Mouse (Mus musculus) bone marrow, adult 2 months (tissue): ENCODE data around the gene Ndufs2. TPM values are rescaled to one million over a fixed set of nuclear protein-coding genes. Genes with fewer than 3 reads are reported as not detected.
A peak's percentile ranks its signal among the peaks of the same experiment; 100 is the strongest.

Experiments
- H3K27ac ChIP-seq: fragments of 200-500 bp; 2 replicates; pipeline ENCODE4 v1.5.1; 2012; ENCODE audit warnings: low read depth, mild to moderate bottlenecking, control low read depth, inconsistent platforms, low read length; ENCODE audit not compliant: control insufficient read depth, poor library complexity, insufficient read depth
- H3K4me1 ChIP-seq: fragments of 200-500 bp; 2 replicates; pipeline ENCODE4 v1.6.1; 2011; ENCODE audit warnings: low read length; ENCODE audit not compliant: control insufficient read depth, insufficient read depth
- H3K4me3 ChIP-seq: fragments of 200-500 bp; replicated peaks from 2 replicates; pipeline ENCODE3; 2011; ENCODE audit warnings: mild to moderate bottlenecking, low read depth, low read length, control low read depth; ENCODE audit not compliant: control insufficient read depth
- CTCF ChIP-seq: fragments of 200-500 bp; IDR thresholded peaks from 2 replicates; pipeline ENCODE4 v1.5.1; 2011; ENCODE audit warnings: low read length, control low read depth; ENCODE audit not compliant: control insufficient read depth, insufficient read depth
- POLR2A ChIP-seq: fragments of 200-500 bp; IDR thresholded peaks from 2 replicates; pipeline ENCODE4 v1.6.1; 2011; ENCODE audit warnings: low read depth, mild to moderate bottlenecking, control low read depth, low read length, borderline replicate concordance; ENCODE audit not compliant: control insufficient read depth
- WGBS: fragments of 180-500 bp; shearing (Covaris S2); methylation state at CpG from one replicate; pipeline ENCODE4 v1.1.7; 2018; 5-methylcytosine and 5-hydroxymethylcytosine counted together
- polyA plus RNA-seq: library from polyadenylated mRNA; stranded (reverse); fragments of >200 nt; gene quantifications from 2 replicates; pipeline ENCODE4 v1.2.4, GENCODE M21; 2011; ENCODE audit warnings: low replicate concordance; ENCODE audit not compliant: missing spikeins, insufficient read depth, insufficient read length

The Ndufs2 gene
- polyA plus RNA-seq, 1 experiment, result 109 TPM

GRCm38 (mm10) chr1:171287136-171288081, 36.2 kb upstream of the Ndufs2 start, which contains the start of gene Usp21:
Usp21 (minus strand) TSS chr1:171287991.
- Histone ChIP-seq H3K4me1 (peaks cover 3% of the 10 kb centered on the region), H3K27ac (peak within 1 kb of the TSS; percentile 65), H3K4me3 (peak within 1 kb of the TSS; percentile 74)
- WGBS, result 1% methylated on average over 49 of the region's 49 CpGs
- TF ChIP-seq CTCF (no peak), POLR2A (peak; percentile 80; the same call in 1 of the 2 replicates)

- TF ChIP-seq CTCF (no peak), POLR2A (no peak)
- H3K4me1 ChIP-seq, result peaks cover 3% of the 10 kb centered on the region
- H3K4me3 ChIP-seq, result no peak overlapping the region
- WGBS, result 88% methylated on average over 19 of the region's 19 CpGs
- no peak overlapping the region; the same call in 1 of the 2 replicates for H3K27ac ChIP-seq
These were observed 35.3 kb upstream of the Ndufs2 start for GRCm38 (mm10) chr1:171286517-171286916.

DNA sequence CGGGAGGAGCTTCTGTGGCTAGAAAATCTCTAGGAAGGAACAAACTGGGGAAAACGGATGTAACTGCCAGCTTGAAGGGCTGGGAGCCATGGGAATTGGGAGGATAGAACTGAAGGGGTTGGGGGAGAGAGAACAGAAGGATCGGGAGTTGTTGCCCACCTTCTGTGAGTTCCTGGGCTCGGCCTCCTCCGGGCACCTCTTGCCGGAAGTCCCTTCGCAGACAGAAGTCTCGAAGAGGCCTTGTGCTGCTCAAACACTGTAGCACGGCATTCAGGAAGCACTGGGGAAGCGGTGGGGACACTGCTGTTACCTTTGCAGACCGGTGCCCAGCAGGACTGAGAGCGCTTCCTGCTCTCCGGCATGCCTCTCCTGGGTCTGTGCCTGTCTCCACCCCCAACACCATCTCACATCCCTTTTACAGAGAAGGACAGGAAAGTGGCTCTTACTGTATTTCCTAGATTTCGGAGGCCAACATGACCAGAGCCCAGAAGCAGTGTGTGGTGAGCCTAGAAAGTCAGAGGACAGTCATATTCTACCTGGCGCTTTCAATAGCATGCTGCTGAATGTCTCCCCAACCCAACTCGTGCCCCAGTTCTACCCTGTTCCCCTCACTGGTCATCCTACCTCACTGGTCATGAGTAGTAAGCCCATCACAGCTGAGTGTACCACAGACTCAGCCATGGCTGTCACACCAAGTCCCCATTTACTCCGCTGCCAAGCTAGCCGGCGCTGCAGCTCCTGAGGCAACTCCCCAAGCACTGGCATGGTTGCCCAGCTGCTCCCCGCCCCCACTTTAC, 34.1 kb upstream of the Ndufs2 start:
- no peak for TF ChIP-seq POLR2A
- TF ChIP-seq CTCF, result no peak
- 65% methylated on average over 20 of the region's 20 CpGs for WGBS
- peaks cover 3% of the 10 kb centered on the region for H3K4me1 ChIP-seq
- 0 out of 2 replicates have a peak overlapping the region, but pooled peaks have one; percentile 4 for H3K27ac ChIP-seq
- no peak overlapping the region for H3K4me3 ChIP-seq

DNA sequence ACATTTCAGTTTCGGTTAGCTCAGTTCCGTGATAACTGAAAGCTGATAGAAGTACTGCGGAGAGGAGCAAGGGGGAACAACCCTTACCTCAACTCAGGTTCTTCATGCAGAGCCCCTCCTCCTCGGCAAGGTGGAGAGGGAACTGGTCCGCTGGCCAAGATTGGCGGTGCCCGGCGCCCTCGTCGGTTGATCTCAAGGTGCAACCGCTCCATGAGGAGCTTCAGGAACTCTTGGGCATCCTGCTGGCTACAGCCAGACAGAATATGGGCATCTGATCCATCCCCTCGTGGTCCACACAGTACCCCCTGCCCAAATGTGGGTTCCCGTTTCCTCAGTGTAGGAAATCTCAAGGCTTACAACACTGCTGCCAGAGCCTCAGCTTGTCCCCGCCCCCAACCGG, 33.3 kb upstream of the Ndufs2 start:
- 77% methylated on average over 15 of the region's 15 CpGs for WGBS

GRCm38 (mm10) chr1:171283188-171284160, 32.3 kb upstream of the Ndufs2 start:
- Histone ChIP-seq H3K4me3 (no peak overlapping the region), H3K4me1 (peaks cover 3% of the 10 kb centered on the region), H3K27ac (no peak overlapping the region; the same call in 1 of the 2 replicates)
- TF ChIP-seq POLR2A (no peak), CTCF (no peak)
- 73% methylated on average over 18 of the region's 18 CpGs for WGBS

More for the DNA sequence above, 33.3 kb upstream of the Ndufs2 start:
- TF ChIP-seq CTCF (no peak), POLR2A (no peak)
- Histone ChIP-seq H3K4me3 (no peak overlapping the region), H3K27ac (no peak overlapping the region), H3K4me1 (peaks cover 3% of the 10 kb centered on the region)

- WGBS, result 72% methylated on average over 18 of the region's 18 CpGs
- peak overlapping the region; percentile 64 for H3K4me3 ChIP-seq
- TF ChIP-seq POLR2A, result no peak
- peak overlapping the region; percentile 24 for H3K27ac ChIP-seq
- peaks cover 1% of the 10 kb centered on the region; the same call in 1 of the 2 replicates for H3K4me1 ChIP-seq
These were observed 31.1 kb upstream of the Ndufs2 start for GRCm38 (mm10) chr1:171282086-171282805.

GRCm38 (mm10) chr1:171281528-171281923, 30.3 kb upstream of the Ndufs2 start:
- peaks cover 1% of the 10 kb centered on the region; the same call in 1 of the 2 replicates for H3K4me1 ChIP-seq

More at GRCm38 (mm10) chr1:171281528-171281923, 30.3 kb upstream of the Ndufs2 start:
- Histone ChIP-seq H3K4me3 (peak overlapping the region; percentile 70), H3K27ac (peak overlapping the region; percentile 85)
- WGBS, result 2% methylated on average over 10 of the region's 10 CpGs
- TF ChIP-seq CTCF (peak; percentile 82), POLR2A (0 out of 2 replicates have a peak, but pooled peaks have one; percentile 14)
